Mouse (Mus musculus): ENCODE data around the gene Cbx2. TPM values are rescaled to one million over a fixed set of nuclear protein-coding genes. Genes with fewer than 3 reads are reported as not detected.

Cbx2 gene
- polyA plus RNA-seq, 1 experiment = 2.1 TPM

DNA sequence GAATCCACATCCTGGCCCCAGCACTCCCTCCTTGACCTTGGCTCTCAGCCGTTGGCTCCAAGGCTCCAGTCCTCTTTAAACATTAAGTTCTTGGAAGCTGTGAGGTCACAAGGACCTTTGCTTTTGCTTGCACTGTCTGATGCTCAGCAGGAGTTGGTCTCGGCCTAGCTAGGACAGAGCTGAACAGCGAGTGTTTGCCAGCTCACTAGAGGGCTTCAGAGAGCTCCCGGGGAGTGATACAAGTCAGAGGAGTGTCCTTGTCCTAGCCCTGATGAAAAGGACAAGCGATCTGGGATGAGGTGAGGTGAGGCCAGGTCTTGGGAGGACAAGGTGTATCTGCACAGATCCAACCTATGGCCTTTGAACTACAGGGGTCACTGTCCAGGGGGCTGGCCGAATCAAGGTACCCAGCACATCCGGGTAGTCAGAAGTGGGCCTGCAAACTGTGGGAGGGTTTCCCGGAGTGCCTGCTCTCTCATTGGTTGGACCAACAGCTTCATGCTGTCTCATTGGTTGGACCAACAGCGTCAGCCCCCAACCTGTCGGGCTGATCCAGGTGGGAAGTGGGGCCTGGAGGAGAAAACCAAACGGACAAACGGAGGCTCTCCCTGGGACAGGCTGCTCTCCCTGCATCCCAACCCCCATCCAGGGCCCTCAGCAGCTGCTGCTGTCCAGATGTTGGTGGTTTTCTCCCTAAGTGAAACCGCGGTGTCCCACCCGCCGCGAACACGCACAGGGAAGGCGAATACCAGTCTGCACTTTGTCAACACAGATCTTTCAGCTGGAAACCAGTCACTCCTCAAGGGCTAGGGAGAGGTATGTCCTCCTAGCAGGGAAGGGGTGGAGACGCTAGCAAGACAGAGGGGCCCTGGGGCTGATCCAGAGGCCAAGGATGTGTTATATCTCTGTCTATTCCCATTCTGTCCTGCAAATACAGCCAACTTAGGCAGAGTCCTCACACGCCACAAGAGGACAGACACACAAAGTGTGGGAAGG, 15.0 kb upstream of the Cbx2 start:
- no peaks in the 10 kb centered on the region for H3K36me3 ChIP-seq (ENCODE audit: control insufficient read depth, insufficient read depth, low read length)
- WGBS = 72% methylated on average over 21 of the region's 21 CpGs
- no peaks in the 10 kb centered on the region; the same call in 1 of the 2 replicates for H3K4me1 ChIP-seq (ENCODE audit: control insufficient read depth, insufficient read depth, insufficient read length)
- no peak for TF ChIP-seq CTCF (IDR thresholded peaks at IDR 0.05; ENCODE audit: extremely low read depth, insufficient read depth, insufficient read length, insufficient replicate concordance)
- TF ChIP-seq POLR2A (IDR thresholded peaks at IDR 0.05; ENCODE audit: low read depth, low read length) = no peak
- no peak for DNase-seq (ENCODE audit: low read depth in 1 of 2, low spot score in 2 of 2)
- no peaks in the 10 kb centered on the region for H3K27me3 ChIP-seq (ENCODE audit: control insufficient read depth, insufficient read depth, low read length)
- no peak overlapping the region for H3K27ac ChIP-seq (ENCODE audit: insufficient read depth, low read length)
- H3K4me3 ChIP-seq (ENCODE audit: extremely low read depth, insufficient read depth, insufficient read length) = no peak overlapping the region

DNA sequence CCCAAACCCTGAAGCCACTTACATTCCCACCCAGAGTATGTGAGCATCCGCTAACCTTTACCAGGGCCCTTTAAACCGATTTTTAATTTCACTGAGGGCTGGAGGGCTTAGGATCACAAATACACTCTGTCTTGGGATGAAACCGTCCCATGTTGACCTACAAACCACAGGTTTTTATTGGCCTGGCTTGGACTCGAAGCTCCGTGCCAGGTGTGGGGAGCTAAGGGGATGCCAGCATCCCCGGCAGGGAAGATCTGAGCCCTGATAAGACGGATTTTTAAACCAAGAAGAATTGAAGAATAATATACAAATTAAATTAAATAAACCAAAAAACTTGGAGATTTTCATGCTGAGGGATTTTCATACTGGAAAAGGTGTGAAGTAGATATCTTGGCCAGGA, 8.3 kb upstream of the Cbx2 start:
- 83% methylated on average over 7 of the region's 7 CpGs for WGBS
- no peaks in the 10 kb centered on the region for H3K4me1 ChIP-seq (ENCODE audit: control insufficient read depth, insufficient read depth, insufficient read length)

DNA sequence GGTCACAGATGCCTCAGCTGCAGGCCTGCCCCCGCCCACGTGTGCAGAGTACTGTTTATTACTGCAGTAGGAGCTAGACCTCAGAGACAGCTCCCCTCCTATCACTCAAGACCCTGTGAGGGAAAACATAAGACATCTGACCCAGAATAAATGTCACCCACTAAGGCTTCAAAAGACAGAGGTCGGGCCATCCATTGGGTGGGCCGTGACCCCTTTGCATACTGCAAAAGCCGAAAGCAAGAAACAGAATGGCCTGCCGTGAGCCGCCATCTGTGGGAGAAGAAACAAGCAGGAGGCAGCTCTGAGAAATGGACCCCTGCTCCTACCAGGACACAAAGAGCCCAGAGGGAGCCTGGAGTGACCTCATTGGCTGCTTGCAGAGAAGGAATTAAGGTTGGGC, 5.3 kb upstream of the Cbx2 start:
- no peaks in the 10 kb centered on the region for H3K4me1 ChIP-seq (ENCODE audit: control insufficient read depth, insufficient read depth, insufficient read length)
- no peak overlapping the region for H3K27ac ChIP-seq (ENCODE audit: insufficient read depth, low read length)
- H3K4me3 ChIP-seq (ENCODE audit: extremely low read depth, insufficient read depth, insufficient read length) = no peak overlapping the region
- no peaks in the 10 kb centered on the region for H3K36me3 ChIP-seq (ENCODE audit: control insufficient read depth, insufficient read depth, low read length)
- WGBS = 90% methylated on average over 7 of the region's 7 CpGs
- TF ChIP-seq POLR2A (IDR thresholded peaks at IDR 0.05; ENCODE audit: low read depth, low read length) (no peak), CTCF (IDR thresholded peaks at IDR 0.05; ENCODE audit: extremely low read depth, insufficient read depth, insufficient read length, insufficient replicate concordance) (no peak)
- H3K27me3 ChIP-seq (ENCODE audit: control insufficient read depth, insufficient read depth, low read length) = peaks cover 4% of the 10 kb centered on the region; the same call in 1 of the 2 replicates
- no peak for DNase-seq (ENCODE audit: low read depth in 1 of 2, low spot score in 2 of 2)

More for the DNA sequence above, 8.3 kb upstream of the Cbx2 start:
- TF ChIP-seq POLR2A (IDR thresholded peaks at IDR 0.05; ENCODE audit: low read depth, low read length) (no peak), CTCF (IDR thresholded peaks at IDR 0.05; ENCODE audit: extremely low read depth, insufficient read depth, insufficient read length, insufficient replicate concordance) (no peak)
- H3K36me3 ChIP-seq (ENCODE audit: control insufficient read depth, insufficient read depth, low read length) = no peaks in the 10 kb centered on the region
- no peak for DNase-seq (ENCODE audit: low read depth in 1 of 2, low spot score in 2 of 2)
- H3K4me3 ChIP-seq (ENCODE audit: extremely low read depth, insufficient read depth, insufficient read length) = no peak overlapping the region
- no peak overlapping the region for H3K27ac ChIP-seq (ENCODE audit: insufficient read depth, low read length)
- H3K27me3 ChIP-seq (ENCODE audit: control insufficient read depth, insufficient read depth, low read length) = no peaks in the 10 kb centered on the region

DNA sequence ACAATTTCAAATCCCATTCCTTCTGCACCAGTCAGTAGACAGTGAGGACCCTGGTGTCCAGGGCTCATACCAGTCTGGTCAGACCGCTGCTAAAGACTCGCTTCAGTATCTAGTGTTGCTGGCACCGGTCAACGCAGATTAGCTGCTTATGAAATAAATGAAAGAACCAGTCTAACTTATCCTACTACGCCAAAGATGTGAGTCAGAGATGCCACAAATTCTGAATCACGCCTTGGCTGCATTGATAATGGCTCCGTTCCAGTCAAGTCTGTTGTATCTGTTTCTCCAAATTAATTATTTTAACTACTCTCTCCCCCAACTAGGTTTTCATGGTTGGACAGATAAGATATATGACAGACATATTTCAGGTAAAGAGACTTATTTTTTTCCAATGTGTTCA, 1.6 kb upstream of the Cbx2 start:
- H3K27ac ChIP-seq (ENCODE audit: insufficient read depth, low read length) = no peak overlapping the region
- no peak overlapping the region for H3K4me3 ChIP-seq (ENCODE audit: extremely low read depth, insufficient read depth, insufficient read length)
- peaks cover 1% of the 10 kb centered on the region for H3K4me1 ChIP-seq (ENCODE audit: control insufficient read depth, insufficient read depth, insufficient read length)
- no peak for TF ChIP-seq CTCF (IDR thresholded peaks at IDR 0.05; ENCODE audit: extremely low read depth, insufficient read depth, insufficient read length, insufficient replicate concordance)
- no peak for TF ChIP-seq POLR2A (IDR thresholded peaks at IDR 0.05; ENCODE audit: low read depth, low read length)
- no peaks in the 10 kb centered on the region for H3K36me3 ChIP-seq (ENCODE audit: control insufficient read depth, insufficient read depth, low read length)
- peaks cover 7% of the 10 kb centered on the region for H3K27me3 ChIP-seq (ENCODE audit: control insufficient read depth, insufficient read depth, low read length)
- DNase-seq (ENCODE audit: low read depth in 1 of 2, low spot score in 2 of 2) = no peak
- 89% methylated on average over 7 of the region's 7 CpGs for WGBS

DNA sequence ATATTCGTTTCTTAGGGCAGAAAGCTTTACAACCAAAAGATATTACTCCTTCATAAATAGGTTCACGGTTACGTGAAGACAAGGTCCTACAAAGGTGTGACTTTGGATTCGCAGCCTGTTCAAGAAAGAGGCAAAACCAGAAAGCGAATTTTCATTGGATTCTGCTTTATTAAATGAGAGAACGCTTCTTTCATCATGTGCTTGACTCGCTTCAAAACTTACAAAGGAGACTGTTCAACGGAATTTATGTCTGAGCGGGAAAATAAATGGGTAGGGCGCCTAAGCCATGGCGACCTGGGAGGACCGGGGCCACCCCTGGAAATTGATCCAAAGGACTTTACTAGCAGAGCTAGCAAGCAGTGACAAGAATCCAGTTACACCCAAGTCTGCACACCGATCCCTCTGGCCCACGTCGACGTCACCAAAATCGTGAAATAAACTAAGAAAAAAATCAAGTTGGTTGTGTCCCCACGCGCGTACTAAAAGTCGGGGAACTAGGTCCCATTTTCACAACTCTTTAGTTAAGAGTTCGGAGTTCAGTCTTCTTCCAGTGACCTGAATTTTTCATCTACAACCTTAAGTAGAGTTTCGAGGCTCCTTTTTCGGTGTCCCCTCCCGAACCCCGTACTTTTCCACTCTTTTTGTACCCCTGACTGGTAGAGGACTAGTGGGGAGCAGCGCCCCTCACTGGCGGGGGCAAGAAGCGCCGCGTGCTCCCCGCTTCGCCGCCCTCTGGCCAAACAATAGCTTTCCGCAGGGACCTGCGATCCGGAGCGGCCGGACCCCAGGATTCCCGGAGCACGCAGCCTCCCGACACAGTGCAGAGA, 481 bp upstream of the Cbx2 start:
- Histone ChIP-seq H3K4me1 (ENCODE audit: control insufficient read depth, insufficient read depth, insufficient read length) (peaks cover 5% of the 10 kb centered on the region), H3K27ac (ENCODE audit: insufficient read depth, low read length) (no peak overlapping the region), H3K27me3 (ENCODE audit: control insufficient read depth, insufficient read depth, low read length) (peaks cover 7% of the 10 kb centered on the region), H3K36me3 (ENCODE audit: control insufficient read depth, insufficient read depth, low read length) (no peaks in the 10 kb centered on the region), H3K4me3 (ENCODE audit: extremely low read depth, insufficient read depth, insufficient read length) (peak overlapping the region; percentile 78)
- DNase-seq (ENCODE audit: low read depth in 1 of 2, low spot score in 2 of 2) = no peak
- TF ChIP-seq CTCF (IDR thresholded peaks at IDR 0.05; ENCODE audit: extremely low read depth, insufficient read depth, insufficient read length, insufficient replicate concordance) (peak; percentile 46; the same call in 1 of the 2 replicates), POLR2A (IDR thresholded peaks at IDR 0.05; ENCODE audit: low read depth, low read length) (no peak)
- 7% methylated on average over 42 of the region's 42 CpGs for WGBS

DNA sequence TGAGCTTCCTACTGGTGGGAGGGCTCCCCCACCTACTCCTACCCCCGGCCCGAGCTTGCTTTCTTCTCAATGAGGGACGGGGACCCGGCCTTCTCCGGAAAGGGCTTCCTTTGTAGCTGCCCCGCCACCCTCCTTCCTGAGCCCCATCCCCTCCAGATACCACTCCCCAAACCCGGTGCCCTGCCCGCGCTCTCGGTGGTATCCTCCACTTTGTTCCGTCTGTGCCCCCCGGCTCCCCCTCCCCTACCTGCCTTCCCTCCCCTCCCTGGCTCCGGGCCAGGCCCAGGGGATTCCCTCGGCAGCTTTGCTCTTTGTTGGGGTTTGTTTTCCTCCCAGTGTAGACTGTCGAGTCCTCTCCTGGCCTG, 836 bp downstream of the Cbx2 start:
- Histone ChIP-seq H3K27ac (ENCODE audit: insufficient read depth, low read length) (no peak overlapping the region), H3K4me3 (ENCODE audit: extremely low read depth, insufficient read depth, insufficient read length) (peak overlapping the region; percentile 78), H3K27me3 (ENCODE audit: control insufficient read depth, insufficient read depth, low read length) (peaks cover 7% of the 10 kb centered on the region), H3K4me1 (ENCODE audit: control insufficient read depth, insufficient read depth, insufficient read length) (peaks cover 5% of the 10 kb centered on the region), H3K36me3 (ENCODE audit: control insufficient read depth, insufficient read depth, low read length) (no peaks in the 10 kb centered on the region)
- DNase-seq (ENCODE audit: low read depth in 1 of 2, low spot score in 2 of 2) = no peak
- WGBS = 2% methylated on average over 15 of the region's 15 CpGs
- TF ChIP-seq CTCF (IDR thresholded peaks at IDR 0.05; ENCODE audit: extremely low read depth, insufficient read depth, insufficient read length, insufficient replicate concordance) = no peak
- TF ChIP-seq POLR2A (IDR thresholded peaks at IDR 0.05; ENCODE audit: low read depth, low read length) = no peak
